ENCODE assay signal across 8 mouse cellular contexts in the genomic region with DNA sequence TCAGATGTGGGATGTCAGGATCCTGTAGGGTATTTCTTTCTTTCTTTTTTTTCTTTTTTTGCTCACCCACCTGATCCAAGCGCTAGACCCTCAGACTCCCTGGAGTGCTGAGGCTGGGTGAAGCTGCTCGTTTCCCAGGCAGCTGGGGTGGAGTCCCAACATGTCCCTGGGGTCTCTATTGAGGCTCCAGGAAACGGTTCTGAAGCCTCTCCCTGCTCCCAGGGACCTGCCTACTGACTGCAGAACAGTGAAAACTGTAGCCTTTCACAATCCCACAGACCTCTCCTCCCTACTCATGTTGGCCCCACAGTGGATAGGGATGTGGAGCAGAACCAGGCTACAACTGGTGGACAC. TPM values are rescaled to one million over a fixed set of nuclear protein-coding genes. Genes with fewer than 3 reads are reported as not detected.
A peak's percentile ranks its signal among the peaks of the same experiment; 100 is the strongest.
DNase-seq lines count a peak whose midpoint lies in the region; ATAC-seq lines count a peak whose summit lies in the region.

No protein-coding gene starts in this region.

- no peak for ATAC-seq in kidney, embryonic 14.5 days (ENCODE audit: low FRiP score, low TSS enrichment)
- no peak for ATAC-seq in embryonic facial prominence, embryonic 11.5 days (replicated peaks; ENCODE audit: insufficient number of reproducible peaks, low FRiP score, low TSS enrichment, low read depth)
- no peak for ATAC-seq in hindbrain, embryonic 14.5 days (ENCODE audit: low FRiP score)
- ATAC-seq in midbrain, embryonic 14.5 days (ENCODE audit: low FRiP score, low TSS enrichment): no peak

- DNase-seq in kidney, adult 18-20 months: no peak
- no peak for DNase-seq in embryonic facial prominence, embryonic 11.5 days (ENCODE audit: low spot score)
- no peak for DNase-seq in hindbrain, embryonic 14.5 days (ENCODE audit: low spot score)
- DNase-seq in midbrain, embryonic 14.5 days: no peak
- no peak for DNase-seq in gastrocnemius, adult 8-10 months (ENCODE audit: low spot score in 2 of 2)
- no peak for DNase-seq in retina, embryonic 14.5 days (ENCODE audit: low spot score)
- DNase-seq in frontal cortex, adult 2 months (ENCODE audit: extremely low spot score in 1 of 2, low spot score in 1 of 2): no peak

- H3K9ac ChIP-seq in kidney, embryonic 14.5 days (ENCODE audit: low read depth, low read length): peak overlapping the region; percentile 95; the same call in 1 of the 2 replicates
- H3K9ac ChIP-seq in embryonic facial prominence, embryonic 11.5 days (replicated peaks; ENCODE audit: low read length): peak overlapping the region; percentile 1; the same call in 1 of the 2 replicates
- peak overlapping the region; percentile 97 for H3K9ac ChIP-seq in hindbrain, embryonic 14.5 days
- 0 out of 2 replicates have a peak overlapping the region, but pooled peaks have one; percentile 30 for H3K9ac ChIP-seq in midbrain, embryonic 14.5 days (replicated peaks; ENCODE audit: low read length)

- H3K27ac ChIP-seq in kidney, embryonic 14.5 days (ENCODE audit: low read depth, low read length): 0 out of 2 replicates have a peak overlapping the region, but pooled peaks have one; percentile 37
- no peak overlapping the region for H3K27ac ChIP-seq in embryonic facial prominence, embryonic 11.5 days (replicated peaks; ENCODE audit: low read depth, low read length)
- no peak overlapping the region for H3K27ac ChIP-seq in hindbrain, embryonic 14.5 days
- H3K27ac ChIP-seq in midbrain, embryonic 14.5 days (replicated peaks; ENCODE audit: low read depth, low read length): no peak overlapping the region

- H3K4me3 ChIP-seq in kidney, embryonic 14.5 days (ENCODE audit: low read length): peak overlapping the region; percentile 97
- no peak overlapping the region for H3K4me3 ChIP-seq in embryonic facial prominence, embryonic 11.5 days (ENCODE audit: low read depth, low read length)
- peak overlapping the region; percentile 85 for H3K4me3 ChIP-seq in hindbrain, embryonic 14.5 days (replicated peaks; ENCODE audit: low read length)
- H3K4me3 ChIP-seq in midbrain, embryonic 14.5 days (replicated peaks; ENCODE audit: low read depth, low read length): 0 out of 2 replicates have a peak overlapping the region, but pooled peaks have one; percentile 8

- H3K4me2 ChIP-seq in kidney, embryonic 14.5 days (replicated peaks; ENCODE audit: low read depth, low read length): peak overlapping the region; percentile 90
- peak overlapping the region; percentile 86 for H3K4me2 ChIP-seq in embryonic facial prominence, embryonic 11.5 days (ENCODE audit: low read depth, low read length)
- H3K4me2 ChIP-seq in hindbrain, embryonic 14.5 days (replicated peaks): peak overlapping the region; percentile 64
- peak overlapping the region; percentile 83 for H3K4me2 ChIP-seq in midbrain, embryonic 14.5 days (ENCODE audit: low read length)

- no peaks in the 10 kb centered on the region for H3K9me3 ChIP-seq in kidney, embryonic 14.5 days (ENCODE audit: control insufficient read depth, low read length)
- H3K9me3 ChIP-seq in embryonic facial prominence, embryonic 11.5 days (replicated peaks; ENCODE audit: control insufficient read depth, low read length): no peaks in the 10 kb centered on the region
- no peaks in the 10 kb centered on the region for H3K9me3 ChIP-seq in hindbrain, embryonic 14.5 days (ENCODE audit: control insufficient read depth, low read length)
- no peaks in the 10 kb centered on the region for H3K9me3 ChIP-seq in midbrain, embryonic 14.5 days (ENCODE audit: control insufficient read depth, low read length)

- no peaks in the 10 kb centered on the region for H3K27me3 ChIP-seq in kidney, embryonic 14.5 days (ENCODE audit: control insufficient read depth, insufficient read depth, low read length)
- no peaks in the 10 kb centered on the region for H3K27me3 ChIP-seq in embryonic facial prominence, embryonic 11.5 days (ENCODE audit: control insufficient read depth, insufficient read depth, low read length)
- H3K27me3 ChIP-seq in hindbrain, embryonic 14.5 days (ENCODE audit: control insufficient read depth, insufficient read depth, low read length): no peaks in the 10 kb centered on the region
- no peaks in the 10 kb centered on the region for H3K27me3 ChIP-seq in midbrain, embryonic 14.5 days (ENCODE audit: control insufficient read depth, insufficient read depth, low read length)

- H3K4me1 ChIP-seq in kidney, embryonic 14.5 days (ENCODE audit: control insufficient read depth, insufficient read depth, low read length): peaks cover 30% of the 10 kb centered on the region
- peaks cover 3% of the 10 kb centered on the region for H3K4me1 ChIP-seq in embryonic facial prominence, embryonic 11.5 days (ENCODE audit: control insufficient read depth, insufficient read depth, low read length)
- peaks cover 38% of the 10 kb centered on the region for H3K4me1 ChIP-seq in hindbrain, embryonic 14.5 days (replicated peaks; ENCODE audit: control insufficient read depth, insufficient read depth, low read length)
- peaks cover 33% of the 10 kb centered on the region for H3K4me1 ChIP-seq in midbrain, embryonic 14.5 days (ENCODE audit: control insufficient read depth, insufficient read depth, low read length)

- H3K36me3 ChIP-seq in kidney, embryonic 14.5 days (ENCODE audit: control insufficient read depth, insufficient read depth, low read length): peaks cover 5% of the 10 kb centered on the region; the same call in 1 of the 2 replicates
- no peaks in the 10 kb centered on the region for H3K36me3 ChIP-seq in embryonic facial prominence, embryonic 11.5 days (replicated peaks; ENCODE audit: control insufficient read depth, insufficient read depth, low read depth, low read length)
- H3K36me3 ChIP-seq in hindbrain, embryonic 14.5 days (replicated peaks; ENCODE audit: control insufficient read depth, insufficient read depth): no peaks in the 10 kb centered on the region
- H3K36me3 ChIP-seq in midbrain, embryonic 14.5 days (ENCODE audit: control insufficient read depth, insufficient read depth, low read length): no peaks in the 10 kb centered on the region

- WGBS in kidney, embryonic 14.5 days: 44% methylated on average over 3 of the region's 3 CpGs
- 56% methylated on average over 3 of the region's 3 CpGs for WGBS in embryonic facial prominence, embryonic 11.5 days
- WGBS in hindbrain, embryonic 14.5 days: 29% methylated on average over 3 of the region's 3 CpGs
- WGBS in midbrain, embryonic 14.5 days: 40% methylated on average over 3 of the region's 3 CpGs

RNA-seq across cellular contexts. Expression of a gene that starts 2.0 kb away (rescaled TPM):
- polyA plus RNA-seq in kidney, embryonic 14.5 days (2014; fragmentation: Nextera tagmentation; extraction: Ambion mirVana): 477 and 494 TPM in 2 replicates
- 286 and 304 TPM in 2 replicates for polyA plus RNA-seq in embryonic facial prominence, embryonic 11.5 days (2014; fragmentation: Nextera tagmentation; extraction: Ambion mirVana)
- polyA plus RNA-seq in hindbrain, embryonic 14.5 days (2014; fragmentation: Nextera tagmentation; extraction: Ambion mirVana): 455 and 483 TPM in 2 replicates
- polyA plus RNA-seq in midbrain, embryonic 14.5 days (2014; fragmentation: Nextera tagmentation; extraction: Ambion mirVana): 316 and 322 TPM in 2 replicates
- 100 to 1,000 TPM in 1 of 4 experiments, 10 to 100 TPM in 3; 85.0 to 103 (median 88.3) TPM for total RNA-seq in gastrocnemius, adult 8-10 months (2022)
- polyA plus RNA-seq in frontal cortex, adult 2 months (2012; rRNA removed): 516 and 607 TPM in 2 replicates

RNA-seq across cellular contexts. Expression of a gene that starts 14.5 kb away (rescaled TPM):
- 74.4 and 95.1 TPM in 2 replicates for polyA plus RNA-seq in kidney, embryonic 14.5 days (2014; fragmentation: Nextera tagmentation; extraction: Ambion mirVana)
- 59.8 and 65.2 TPM in 2 replicates for polyA plus RNA-seq in embryonic facial prominence, embryonic 11.5 days (2014; fragmentation: Nextera tagmentation; extraction: Ambion mirVana)
- polyA plus RNA-seq in hindbrain, embryonic 14.5 days (2014; fragmentation: Nextera tagmentation; extraction: Ambion mirVana): 56.8 and 62.8 TPM in 2 replicates
- 70.4 and 102 TPM in 2 replicates for polyA plus RNA-seq in midbrain, embryonic 14.5 days (2014; fragmentation: Nextera tagmentation; extraction: Ambion mirVana)
- 1 to 10 TPM; 7.1 to 8.3 (median 7.6) TPM for total RNA-seq in gastrocnemius, adult 8-10 months (2022)
- polyA plus RNA-seq in frontal cortex, adult 2 months (2012; rRNA removed): 68.2 and 74.2 TPM in 2 replicates

RNA-seq across cellular contexts. Expression of a gene that starts 39.9 kb away (rescaled TPM):
- 4.4 and 4.9 TPM in 2 replicates for polyA plus RNA-seq in kidney, embryonic 14.5 days (2014; fragmentation: Nextera tagmentation; extraction: Ambion mirVana)
- polyA plus RNA-seq in embryonic facial prominence, embryonic 11.5 days (2014; fragmentation: Nextera tagmentation; extraction: Ambion mirVana): 0.84 and 1.1 TPM in 2 replicates
- 1.9 and 2.3 TPM in 2 replicates for polyA plus RNA-seq in hindbrain, embryonic 14.5 days (2014; fragmentation: Nextera tagmentation; extraction: Ambion mirVana)
- polyA plus RNA-seq in midbrain, embryonic 14.5 days (2014; fragmentation: Nextera tagmentation; extraction: Ambion mirVana): 0.40 and 1.3 TPM in 2 replicates
- not detected for total RNA-seq in gastrocnemius, adult 8-10 months (2022)
- 0.04 and 0.13 TPM in 2 replicates for polyA plus RNA-seq in frontal cortex, adult 2 months (2012; rRNA removed)

RNA-seq across cellular contexts. Expression of a gene that starts 49.7 kb away (rescaled TPM):
- 0.79 and 0.97 TPM in 2 replicates for polyA plus RNA-seq in kidney, embryonic 14.5 days (2014; fragmentation: Nextera tagmentation; extraction: Ambion mirVana)
- polyA plus RNA-seq in embryonic facial prominence, embryonic 11.5 days (2014; fragmentation: Nextera tagmentation; extraction: Ambion mirVana): 4.0 and 4.8 TPM in 2 replicates
- polyA plus RNA-seq in hindbrain, embryonic 14.5 days (2014; fragmentation: Nextera tagmentation; extraction: Ambion mirVana): 0.43 and 0.82 TPM in 2 replicates
- 0.27 and 0.57 TPM in 2 replicates for polyA plus RNA-seq in midbrain, embryonic 14.5 days (2014; fragmentation: Nextera tagmentation; extraction: Ambion mirVana)
- total RNA-seq in gastrocnemius, adult 8-10 months (2022): under 1 TPM in 2 of 4 experiments, not detected in 2; 0.27 to 0.56 TPM
- polyA plus RNA-seq in frontal cortex, adult 2 months (2012; rRNA removed): 0.34 and 0.36 TPM in 2 replicates

RNA-seq across cellular contexts. Expression of a gene that starts 51.6 kb away (rescaled TPM):
- 4.0 and 5.4 TPM in 2 replicates for polyA plus RNA-seq in kidney, embryonic 14.5 days (2014; fragmentation: Nextera tagmentation; extraction: Ambion mirVana)
- 0.81 and 1.5 TPM in 2 replicates for polyA plus RNA-seq in embryonic facial prominence, embryonic 11.5 days (2014; fragmentation: Nextera tagmentation; extraction: Ambion mirVana)
- 0.94 and 1.3 TPM in 2 replicates for polyA plus RNA-seq in hindbrain, embryonic 14.5 days (2014; fragmentation: Nextera tagmentation; extraction: Ambion mirVana)
- polyA plus RNA-seq in midbrain, embryonic 14.5 days (2014; fragmentation: Nextera tagmentation; extraction: Ambion mirVana): 1.2 and 2.0 TPM in 2 replicates
- total RNA-seq in gastrocnemius, adult 8-10 months (2022): under 1 TPM; 0.20 to 0.48 (median 0.34) TPM
- 0.74 and 1.4 TPM in 2 replicates for polyA plus RNA-seq in frontal cortex, adult 2 months (2012; rRNA removed)

Comparison
In these comparisons a context has a peak if more than half of its experiments do, and no peak if none do; other contexts are left out.
1. H3K9ac ChIP-seq: peak in every context shown above with its lines; median percentile 97 in hindbrain, embryonic 14.5 days; 95 in kidney, embryonic 14.5 days; 30 in midbrain, embryonic 14.5 days; 1 in embryonic facial prominence, embryonic 11.5 days.